Mouse (Mus musculus) Patski (cell line): Measurements from ENCODE around the gene Slc35g1. TPM values are rescaled to one million over a fixed set of nuclear protein-coding genes. Genes with fewer than 3 reads are reported as not detected.

ENCODE experiments used
- ATAC-seq: fragments of 100-300 bp; one replicate; pipeline ENCODE4 v1.8.0; 2021
- CTCF ChIA-PET: fragments of 350-600 bp; sonication (Branson Sonifier 250); formaldehyde crosslinking; loops from one replicate; lab custom pipeline; 2022; ENCODE audit warnings: inconsistent platforms; lab: Charles Lee
- POLR2A ChIA-PET: fragments of 350-600 bp; sonication (Branson Sonifier 250); formaldehyde crosslinking; loops from one replicate; lab custom pipeline; 2022; ENCODE audit warnings: antibody characterized with exemption, inconsistent platforms; lab: Charles Lee
- DNase-seq: peaks from one replicate; pipeline ENCODE4 v3.0.0-alpha.2; 2011; ENCODE audit warnings: low read depth, low spot score
- H3K27me3 ChIP-seq: fragments of 371-371 bp; one replicate; pipeline ENCODE4 v1.5.1; 2021
- CTCF ChIP-seq: fragments of 100-300 bp; IDR thresholded peaks from one replicate; pipeline ENCODE4 v1.5.1; 2021
- in situ Hi-C: fragments of 300-500 bp; cut with MboI; formaldehyde crosslinking; loops from 3 replicates; pipeline ENCODE4 v1.11.1; 2018; ENCODE audit warnings: low pct_unique_long_range_greater_than_20kb, mixed read lengths
- polyA plus RNA-seq: library from polyadenylated mRNA; unstranded; gene quantifications from one replicate; pipeline ENCODE4 v1.2.3, GENCODE M21; 2021

Gene Slc35g1
- polyA plus RNA-seq, 1 experiment from 2014 or later = 19.2 TPM

DNA sequence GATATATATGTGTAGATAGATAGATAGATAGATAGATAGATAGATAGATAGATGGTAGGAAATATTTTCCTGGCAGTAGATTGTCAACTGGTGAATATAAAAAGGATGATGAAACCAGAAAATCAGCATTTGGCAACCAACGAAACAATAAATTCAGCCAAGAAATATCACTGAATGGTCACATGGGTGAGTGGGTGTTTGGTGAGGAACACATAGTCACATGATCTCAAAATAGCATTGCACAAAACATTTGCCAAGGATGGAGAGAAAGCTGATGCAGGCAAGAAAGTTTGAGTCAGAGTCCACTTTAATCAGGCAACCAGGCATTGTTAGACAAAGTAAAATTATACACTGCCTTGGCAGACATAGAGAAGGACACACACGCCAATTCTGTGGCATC lies 37.6 kb downstream of the Slc35g1 start:
- no peak for TF ChIP-seq CTCF
- in situ Hi-C loops = loop anchor here (5.0 kb wide), 1 partner anchor 344 kb away; no protein-coding TSS in a partner anchor
- ATAC-seq (no peak), DNase-seq (no peak)
- CTCF ChIA-PET = no interaction called here
- POLR2A ChIA-PET = no interaction called here
- H3K27me3 ChIP-seq = no peaks in the 10 kb centered on the region

DNA sequence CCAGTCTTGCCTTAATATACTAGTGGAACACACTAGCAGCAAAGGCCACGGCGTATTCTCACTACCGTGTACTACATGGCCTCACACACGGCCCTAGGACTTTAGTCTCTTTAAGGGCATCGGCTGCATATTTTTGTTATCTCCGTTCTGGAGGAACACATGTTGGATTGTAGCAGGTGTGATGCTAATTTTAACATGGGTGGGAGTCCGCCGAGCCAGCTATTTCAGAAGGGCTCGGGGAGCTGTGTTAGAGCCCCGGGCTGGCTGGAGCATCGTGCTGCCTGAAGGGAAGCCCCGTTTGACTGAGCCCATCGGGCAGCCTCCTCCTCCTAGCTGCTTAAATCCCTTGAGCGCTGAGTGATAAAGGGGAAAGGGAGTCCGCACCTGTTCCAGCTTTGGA lies 39.4 kb downstream of the Slc35g1 start:
- CTCF ChIA-PET = interaction anchor here (1.0 to 1.5 kb wide), 3 partner anchors 14 to 182 kb away, joined by 3 to 5 read pairs (median 3); no protein-coding TSS in a partner anchor
- in situ Hi-C loops = no loop called here
- TF ChIP-seq CTCF = no peak
- DNase-seq (no peak), ATAC-seq (no peak)
- POLR2A ChIA-PET = interaction anchor here (0.5 kb wide), 1 partner anchor 806 kb away, joined by 3 read pairs; no protein-coding TSS in a partner anchor
- peaks cover 9% of the 10 kb centered on the region for H3K27me3 ChIP-seq

DNA sequence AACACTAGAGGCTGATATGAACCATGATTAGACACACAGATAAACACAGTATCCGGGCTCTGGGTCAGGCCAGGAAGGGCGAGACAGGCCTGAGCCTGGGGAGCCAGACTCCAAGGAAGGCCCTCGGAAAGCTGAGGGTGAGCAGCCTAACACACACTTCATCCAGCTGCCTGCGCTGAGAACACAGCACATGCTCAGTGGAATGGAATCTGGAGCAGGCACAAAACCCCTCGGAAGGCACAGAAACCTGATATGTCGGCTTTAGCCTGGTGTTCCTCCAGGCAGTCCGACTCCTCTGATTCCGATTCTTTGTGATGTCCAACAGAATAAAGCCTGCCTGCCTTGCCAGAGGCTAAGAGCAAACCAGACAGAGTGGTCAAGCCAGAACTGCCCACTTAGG lies 46.1 kb downstream of the Slc35g1 start:
- ATAC-seq (no peak), DNase-seq (no peak)

DNA sequence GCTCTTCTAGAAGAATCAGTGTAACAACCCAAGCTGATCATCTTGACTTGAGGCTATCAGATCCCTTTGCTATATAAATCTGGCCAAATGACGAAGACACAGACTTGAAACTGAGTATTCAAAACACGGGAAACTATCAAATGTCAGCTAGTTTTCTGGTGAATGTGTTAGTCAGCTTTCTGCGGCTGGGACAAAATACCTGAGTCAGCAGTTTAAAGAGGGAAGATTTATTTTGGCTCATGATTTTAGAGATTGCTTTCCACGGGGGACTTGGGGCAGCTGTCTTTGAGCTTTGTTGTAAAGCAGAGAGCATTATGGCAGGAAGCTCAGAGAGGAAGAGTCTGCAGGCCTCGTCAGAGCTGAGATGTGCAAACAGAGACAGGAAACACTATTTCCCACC lies 50.0 kb downstream of the Slc35g1 start:
- POLR2A ChIA-PET = interaction anchor here (0.7 kb wide), 1 partner anchor 70 kb away, joined by 4 read pairs; no protein-coding TSS in a partner anchor
- H3K27me3 ChIP-seq = peaks cover 6% of the 10 kb centered on the region
- CTCF ChIA-PET = no interaction called here
- DNase-seq (no peak), ATAC-seq (no peak)
- no peak for TF ChIP-seq CTCF
- in situ Hi-C loops = no loop called here

More for the DNA sequence above, 46.1 kb downstream of the Slc35g1 start:
- peaks cover 15% of the 10 kb centered on the region for H3K27me3 ChIP-seq
- TF ChIP-seq CTCF = no peak
- in situ Hi-C loops = no loop called here
- ChIA-PET POLR2A (no interaction called here), CTCF (interaction anchor here (2.6 kb wide), 1 partner anchor 12 kb away, joined by 7 read pairs; no protein-coding TSS in a partner anchor)

Other genes with a start within 250 kb of the Slc35g1 start
- 20.4 TPM for gene Fra10ac1, start 171.8 kb upstream of the Slc35g1 start, polyA plus RNA-seq
- 0.04 TPM for gene Lgi1, start 131.4 kb upstream of the Slc35g1 start, polyA plus RNA-seq
- 3.4 TPM for gene Plce1, start 85.1 kb downstream of the Slc35g1 start, polyA plus RNA-seq